Mouse (Mus musculus) heart, postnatal 36 days (tissue): Measurements from ENCODE around the gene Gucy2e. TPM values are rescaled to one million over a fixed set of nuclear protein-coding genes. Genes with fewer than 3 reads are reported as not detected.
A peak's percentile ranks its signal among the peaks of the same experiment; 100 is the strongest.

Source experiments
- DNase-seq, 2 experiments: peaks; one replicate each; pipeline ENCODE4 v3.0.0; 2021 to 2022
- intact Hi-C: fragments of 180-260 bp; cut with DNase I; formaldehyde crosslinking; loops from one replicate; pipeline ENCODE4 v1.15.1; 2025
- total RNA-seq, 2 experiments: library from RNA; stranded (reverse); gene quantifications; 2 replicates each; pipeline ENCODE4 v1.2.3; 2021

The Gucy2e gene
- total RNA-seq = 1 to 10 TPM; 1.5 to 1.7 TPM

- no peak for DNase-seq
- intact Hi-C loops = no loop called here
These were observed at the start of gene Gucy2e for GRCm38 (mm10) chr11:69236926-69237260. Gucy2e (minus strand) TSS chr11:69237036.

GRCm38 (mm10) chr11:69277267-69277666 is 40.4 kb upstream of the Gucy2e start:
- no peak for DNase-seq
- intact Hi-C loops = no loop called here

- DNase-seq = no peak
- intact Hi-C loops = no loop called here
These were observed 39.2 kb upstream of the Gucy2e start for GRCm38 (mm10) chr11:69276081-69276480.

- DNase-seq = no peak
- intact Hi-C loops = no loop called here
These were observed 38.8 kb upstream of the Gucy2e start for GRCm38 (mm10) chr11:69275650-69276049.

GRCm38 (mm10) chr11:69272122-69272740 is 35.4 kb upstream of the Gucy2e start:
- intact Hi-C loops = loop anchor here (5.0 kb wide), 1 partner anchor 60 kb away; no protein-coding TSS in a partner anchor
- peak; percentile 83 to 87 for DNase-seq

GRCm38 (mm10) chr11:69269575-69269974 is 32.7 kb upstream of the Gucy2e start:
- peak; percentile 71 to 77 for DNase-seq
- intact Hi-C loops = loop anchor here (1.0 to 2.0 kb wide), 3 partner anchors 121 to 245 kb away; no protein-coding TSS in a partner anchor

GRCm38 (mm10) chr11:69268100-69268499 is 31.3 kb upstream of the Gucy2e start:
- no peak for DNase-seq
- intact Hi-C loops = loop anchor here (2.0 kb wide), 2 partner anchors 165 to 247 kb away; no protein-coding TSS in a partner anchor

GRCm38 (mm10) chr11:69267341-69267740 is 30.5 kb upstream of the Gucy2e start:
- DNase-seq = peak in 1 of 2 experiments; percentile 17
- intact Hi-C loops = no loop called here

GRCm38 (mm10) chr11:69266253-69266652 is 29.4 kb upstream of the Gucy2e start:
- peak; percentile 27 to 45 for DNase-seq
- intact Hi-C loops = no loop called here

GRCm38 (mm10) chr11:69265410-69265809 is 28.6 kb upstream of the Gucy2e start:
- DNase-seq = no peak
- intact Hi-C loops = no loop called here

GRCm38 (mm10) chr11:69264276-69264675 is 27.4 kb upstream of the Gucy2e start:
- DNase-seq = no peak
- intact Hi-C loops = no loop called here

- DNase-seq = no peak
- intact Hi-C loops = no loop called here
These were observed 23.3 kb upstream of the Gucy2e start for GRCm38 (mm10) chr11:69260111-69260510.

- intact Hi-C loops = no loop called here
- DNase-seq = peak; percentile 39 to 51
These were observed 21.5 kb upstream of the Gucy2e start for GRCm38 (mm10) chr11:69258287-69258686.

GRCm38 (mm10) chr11:69257807-69258206 is 21.0 kb upstream of the Gucy2e start:
- peak in 1 of 2 experiments; percentile 30 for DNase-seq
- intact Hi-C loops = no loop called here

- no peak for DNase-seq
- intact Hi-C loops = no loop called here
These were observed 20.2 kb upstream of the Gucy2e start for GRCm38 (mm10) chr11:69257072-69257471.

- intact Hi-C loops = no loop called here
- no peak for DNase-seq
These were observed 18.0 kb upstream of the Gucy2e start for GRCm38 (mm10) chr11:69254808-69255207.

- intact Hi-C loops = no loop called here
- DNase-seq = no peak
These were observed 16.3 kb upstream of the Gucy2e start for GRCm38 (mm10) chr11:69253131-69253530.

GRCm38 (mm10) chr11:69251953-69252352 is 15.1 kb upstream of the Gucy2e start:
- DNase-seq = no peak
- intact Hi-C loops = no loop called here

GRCm38 (mm10) chr11:69251135-69251842 is 14.5 kb upstream of the Gucy2e start:
- intact Hi-C loops = no loop called here
- no peak for DNase-seq

- DNase-seq = no peak
- intact Hi-C loops = no loop called here
These were observed 13.3 kb upstream of the Gucy2e start for GRCm38 (mm10) chr11:69250106-69250505.

GRCm38 (mm10) chr11:69249131-69249530 is 12.3 kb upstream of the Gucy2e start:
- intact Hi-C loops = loop anchor here (5.0 kb wide), 1 partner anchor 187 kb away; no protein-coding TSS in a partner anchor
- no peak for DNase-seq

- intact Hi-C loops = loop anchor here (5.0 kb wide), 1 partner anchor 183 kb away; no protein-coding TSS in a partner anchor
- DNase-seq = peak in 1 of 2 experiments; percentile 44
These were observed 8.8 kb upstream of the Gucy2e start for GRCm38 (mm10) chr11:69245643-69246042.
